Mouse (Mus musculus) CD4-positive, CD25-positive, alpha-beta regulatory T cell (primary cell): ENCODE results near the gene Ube2d3. TPM values are rescaled to one million over a fixed set of nuclear protein-coding genes. Genes with fewer than 3 reads are reported as not detected.

ENCODE experiments used
- polyA plus RNA-seq: library from polyadenylated mRNA; unstranded; fragments of 100-300 nt; shearing (Covaris generic); gene quantifications from one replicate; pipeline ENCODE4 v1.2.1, GENCODE M21; 2017

The Ube2d3 gene
- polyA plus RNA-seq: 660 TPM

DNA sequence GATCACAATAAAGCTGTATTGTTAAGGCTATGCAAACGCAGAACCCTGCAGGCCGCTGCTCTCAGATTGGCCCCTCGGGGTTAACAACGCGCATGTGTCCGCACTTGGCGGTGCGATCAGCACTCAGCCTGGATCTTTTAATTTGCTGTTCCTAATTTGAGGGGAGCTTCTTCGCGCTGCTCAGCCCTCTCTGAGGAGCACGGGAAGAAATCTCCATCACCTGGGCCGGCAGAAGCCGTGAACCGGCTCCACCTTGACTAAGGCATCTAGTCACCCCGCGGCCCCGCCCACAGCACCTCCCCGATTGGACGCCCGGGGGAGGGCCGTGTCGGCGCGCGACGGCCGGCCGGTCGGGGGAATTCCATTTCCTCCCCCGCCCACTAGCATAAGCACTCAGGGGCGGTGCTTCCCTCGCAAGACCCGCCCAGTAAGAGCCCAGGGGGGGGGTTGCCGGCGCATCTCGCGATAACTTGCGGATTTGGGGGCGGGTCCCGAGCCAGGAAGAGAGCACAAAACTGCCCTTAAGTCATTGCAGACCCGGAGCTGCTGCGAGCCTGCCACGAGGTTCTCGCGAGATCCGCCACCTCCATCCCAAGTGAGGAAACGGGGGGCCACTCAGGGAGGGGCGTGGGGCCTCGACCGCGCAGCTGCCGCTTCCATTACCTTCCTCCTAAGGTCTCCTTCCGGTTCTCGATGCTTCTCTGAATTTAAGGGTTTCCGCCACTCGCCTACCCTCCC is at the start of gene Ube2d3:
Gene Ube2d3 (plus strand): TSS at position 392 of the 738 bp plus-strand sequence.

DNA sequence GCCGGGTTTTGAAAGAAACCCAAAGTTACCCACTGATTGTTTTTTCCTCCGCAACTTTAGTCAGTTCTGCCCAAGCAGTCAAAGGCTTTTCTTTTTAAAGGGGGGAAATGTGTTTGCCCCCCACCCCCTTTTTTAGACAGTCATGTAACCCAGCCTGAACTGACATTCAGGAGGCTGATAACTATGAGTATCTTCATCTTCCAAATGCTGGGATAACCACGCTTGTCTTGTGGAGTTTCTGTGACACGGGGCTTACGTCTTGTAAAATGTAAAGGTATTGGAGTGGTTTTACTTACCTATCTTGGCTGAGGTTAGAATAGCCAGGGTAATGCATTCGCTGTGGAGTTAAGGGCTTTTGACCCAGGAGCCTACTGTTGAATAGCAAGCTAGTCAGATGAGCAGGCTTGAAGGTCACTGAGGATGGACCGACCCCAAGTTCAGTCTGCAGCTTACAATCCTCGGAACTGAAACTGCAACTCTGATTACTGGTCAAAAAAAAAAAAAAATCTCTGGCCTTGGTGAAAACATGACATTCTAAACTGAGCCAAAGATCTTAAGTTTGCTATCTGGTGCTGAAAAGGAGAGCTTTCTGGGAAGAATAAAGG is 14.2 kb upstream of the Ube2d3 start, which contains the start of gene Cisd2:
Gene Cisd2 (minus strand): TSS at position 318 of the 605 bp plus-strand sequence.

DNA sequence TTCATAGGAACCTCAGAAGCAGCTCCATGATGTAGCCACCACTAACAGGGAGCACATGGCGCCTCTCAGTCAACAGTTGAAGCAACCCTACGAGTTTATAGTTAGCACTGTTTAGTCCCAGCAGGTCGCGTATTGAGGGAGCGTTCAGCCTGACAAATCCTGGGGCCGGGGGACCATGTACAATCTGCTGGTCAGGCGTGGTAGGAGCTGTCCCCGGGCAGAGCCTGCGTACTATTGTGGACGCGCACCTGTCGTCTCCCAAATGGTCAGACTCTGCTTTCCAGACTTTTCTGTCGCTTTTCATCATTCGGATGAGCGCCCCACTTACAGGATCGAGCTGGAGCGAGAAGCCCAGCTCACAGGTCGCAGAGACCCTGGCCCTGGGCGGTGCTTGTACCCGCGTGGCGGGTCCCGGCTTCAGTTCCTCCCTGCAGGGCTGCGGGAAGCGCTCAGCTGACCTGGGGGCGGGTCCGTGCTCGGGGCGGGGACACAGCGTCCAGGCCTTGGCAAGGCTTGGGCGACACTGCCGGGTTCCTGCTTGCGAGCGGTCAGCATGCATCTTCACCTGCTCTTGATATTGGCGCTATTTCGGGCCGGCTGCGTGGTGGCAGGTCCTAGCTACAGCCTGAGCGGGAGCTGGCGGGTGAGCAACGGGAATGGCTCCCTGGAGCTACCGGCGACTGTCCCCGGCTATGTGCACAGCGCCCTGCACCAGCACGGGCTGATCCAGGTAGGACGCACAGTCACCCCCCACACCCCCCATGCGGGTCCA is 47.4 kb downstream of the Ube2d3 start, which contains the start of gene Manba:
Gene Manba (plus strand): TSS at position 484 of the 772 bp plus-strand sequence.

Other genes starting within 250 kb of the Ube2d3 start
- gene Cenpe, start 225.6 kb upstream of the Ube2d3 start, polyA plus RNA-seq: 1.3 TPM
- gene Bdh2, start 156.9 kb upstream of the Ube2d3 start, polyA plus RNA-seq: 0.38 TPM
- 12.3 TPM for gene Slc9b2, start 130.4 kb upstream of the Ube2d3 start, polyA plus RNA-seq
- 0.67 TPM for gene Slc9b1, start 90.1 kb upstream of the Ube2d3 start, polyA plus RNA-seq
- 76.5 TPM for gene Cisd2, start 14.2 kb upstream of the Ube2d3 start, polyA plus RNA-seq
- 30.6 TPM for gene Manba, start 47.5 kb downstream of the Ube2d3 start, polyA plus RNA-seq